Mouse (Mus musculus) regulatory T cell (primary cell): ENCODE results near the gene Ano2.

Experiments used
- in situ Hi-C: fragments of 300-600 bp; cut with MboI, MseI; formaldehyde crosslinking; loops from one replicate; pipeline ENCODE4 v1.15.1; 2025; ENCODE audit warnings: high pct_unique_total_duplicates

Ano2 gene

GRCm38 (mm10) chr6:125690057-125690703 is at the start of gene Ano2:
Gene Ano2 (plus strand): TSS chr6:125690419.
- in situ Hi-C loops: no loop called here

GRCm38 (mm10) chr6:125640486-125640885 is 49.7 kb upstream of the Ano2 start:
- in situ Hi-C loops: no loop called here

GRCm38 (mm10) chr6:125641146-125641545 is 49.1 kb upstream of the Ano2 start:
- in situ Hi-C loops: no loop called here

DNA sequence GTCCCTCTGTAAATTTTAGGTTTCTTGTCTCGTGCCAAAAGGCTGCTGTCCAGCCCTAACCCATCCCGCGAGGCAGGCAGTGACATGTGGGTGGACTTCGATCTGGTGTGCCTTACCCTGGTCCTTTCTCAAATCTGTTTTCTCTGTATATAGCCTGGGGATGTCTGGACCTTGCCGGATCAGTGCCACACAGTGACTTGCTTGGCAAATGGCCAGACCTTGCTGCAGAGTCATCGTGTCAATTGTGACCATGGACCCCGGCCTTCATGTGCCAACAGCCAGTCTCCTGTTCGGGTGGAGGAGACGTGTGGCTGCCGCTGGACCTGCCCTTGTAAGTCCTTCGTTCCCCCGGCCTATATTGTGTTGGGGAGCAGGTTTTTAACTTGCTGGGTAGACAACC is 41.3 kb upstream of the Ano2 start:
- in situ Hi-C loops: no loop called here

DNA sequence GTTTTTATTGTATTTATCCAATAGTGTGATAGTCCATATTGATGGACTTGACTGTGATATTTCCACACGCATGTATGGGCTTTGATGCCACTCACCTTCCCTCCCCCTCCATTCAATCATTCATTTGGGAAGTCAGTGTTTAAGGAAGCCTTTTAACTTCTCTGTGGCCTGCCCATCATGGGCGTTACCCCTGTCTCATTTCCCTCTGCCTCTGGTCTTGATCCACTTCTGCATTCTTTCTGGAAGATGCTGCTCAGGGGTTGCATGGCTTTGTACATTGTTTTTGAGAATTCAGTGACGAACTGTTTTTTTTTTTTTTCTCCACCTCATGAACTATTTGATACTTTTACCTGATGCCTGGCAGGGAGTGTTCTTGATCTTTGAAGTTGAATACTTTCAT is 38.9 kb upstream of the Ano2 start:
- in situ Hi-C loops: no loop called here

- in situ Hi-C loops: no loop called here
These were observed 36.8 kb upstream of the Ano2 start for GRCm38 (mm10) chr6:125653416-125653815.

GRCm38 (mm10) chr6:125656921-125657320 is 33.3 kb upstream of the Ano2 start:
- in situ Hi-C loops: no loop called here

GRCm38 (mm10) chr6:125657966-125658365 is 32.3 kb upstream of the Ano2 start:
- in situ Hi-C loops: no loop called here

GRCm38 (mm10) chr6:125661106-125661877 is 28.9 kb upstream of the Ano2 start:
- in situ Hi-C loops: no loop called here

DNA sequence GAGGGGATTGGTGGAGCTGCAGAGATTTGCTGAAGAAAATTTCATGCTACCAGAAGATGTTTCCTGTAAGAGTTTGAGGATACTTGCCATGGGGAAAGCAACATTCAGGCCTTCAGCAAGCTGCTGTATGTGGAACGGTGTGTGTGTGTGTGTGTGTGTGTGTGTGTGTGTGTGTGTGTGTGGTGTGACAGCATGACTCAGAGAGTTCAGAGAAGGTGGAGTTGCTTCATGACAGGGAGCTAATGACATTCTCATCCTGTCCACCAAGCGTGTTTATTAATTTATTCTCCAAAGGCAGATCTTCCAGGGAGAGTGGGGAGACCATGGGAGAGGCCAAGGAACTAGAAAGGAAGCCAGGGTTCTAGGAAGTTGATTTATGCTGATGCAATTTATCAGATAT is 26.3 kb upstream of the Ano2 start:
- in situ Hi-C loops: no loop called here

- in situ Hi-C loops: no loop called here
These were observed 18.4 kb upstream of the Ano2 start for GRCm38 (mm10) chr6:125671835-125672234.

GRCm38 (mm10) chr6:125678492-125678891 is 11.7 kb upstream of the Ano2 start:
- in situ Hi-C loops: no loop called here

- in situ Hi-C loops: no loop called here
These were observed 9.6 kb upstream of the Ano2 start for GRCm38 (mm10) chr6:125680613-125681012.

DNA sequence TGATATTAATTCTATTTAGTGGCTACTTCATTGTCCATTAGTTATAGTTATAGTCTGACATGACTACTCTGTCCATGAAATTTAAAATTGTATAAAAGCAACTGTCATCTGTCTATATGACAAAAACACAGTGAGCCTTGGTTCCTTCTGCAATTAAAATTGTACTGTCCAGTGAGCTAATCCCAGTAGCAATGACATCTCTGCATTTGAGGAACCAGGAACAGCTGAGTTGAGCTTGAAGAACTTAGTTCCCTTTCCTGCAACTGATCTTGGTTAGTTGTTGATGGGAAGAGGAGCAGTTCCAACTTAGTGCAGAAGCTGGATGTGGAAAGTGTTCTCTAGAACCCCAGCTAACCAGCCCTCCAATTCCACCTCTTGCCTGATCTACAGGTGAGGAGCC is 4.8 kb upstream of the Ano2 start:
- in situ Hi-C loops: no loop called here

GRCm38 (mm10) chr6:125687986-125688385 is 2.2 kb upstream of the Ano2 start:
- in situ Hi-C loops: no loop called here

DNA sequence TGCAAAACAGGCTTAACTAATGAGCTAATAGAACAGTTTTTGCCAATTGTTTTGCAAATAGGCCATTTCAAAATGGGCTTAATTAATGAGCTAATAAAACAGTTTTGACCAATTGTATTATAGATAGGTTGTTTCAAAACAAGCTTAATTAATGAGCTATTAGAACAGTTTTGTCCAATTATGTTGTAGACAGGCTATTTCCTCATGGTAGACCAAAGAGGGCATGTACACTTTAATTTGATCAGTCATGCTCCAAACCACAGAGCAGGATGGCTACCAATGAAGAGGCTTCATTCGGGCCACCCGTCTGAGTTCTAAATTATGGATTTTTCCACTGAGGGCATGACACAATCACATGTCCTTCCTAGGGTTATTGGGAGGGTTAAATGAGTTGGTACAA is 10.9 kb downstream of the Ano2 start:
- in situ Hi-C loops: no loop called here

- in situ Hi-C loops: no loop called here
These were observed 21.0 kb downstream of the Ano2 start for GRCm38 (mm10) chr6:125711261-125711660.

DNA sequence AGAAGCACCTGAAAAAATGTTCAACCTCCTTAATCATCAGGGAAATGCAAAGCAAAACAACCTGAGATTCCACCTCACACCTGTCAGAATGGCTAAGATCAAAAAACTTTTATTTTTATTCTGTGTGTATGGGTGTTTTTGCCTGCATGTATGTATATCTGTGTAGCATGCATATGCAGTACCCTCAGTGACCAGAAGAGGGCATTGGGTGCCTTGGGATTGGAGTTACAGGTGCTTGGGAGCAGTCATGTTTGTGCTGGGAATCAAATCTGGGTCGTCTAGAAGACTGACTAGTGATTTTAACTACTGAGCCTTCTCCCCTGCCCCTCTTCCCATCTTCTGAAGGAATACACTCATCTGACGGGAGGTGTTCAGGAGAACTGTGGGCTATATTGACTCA is 36.2 kb downstream of the Ano2 start:
- in situ Hi-C loops: no loop called here

DNA sequence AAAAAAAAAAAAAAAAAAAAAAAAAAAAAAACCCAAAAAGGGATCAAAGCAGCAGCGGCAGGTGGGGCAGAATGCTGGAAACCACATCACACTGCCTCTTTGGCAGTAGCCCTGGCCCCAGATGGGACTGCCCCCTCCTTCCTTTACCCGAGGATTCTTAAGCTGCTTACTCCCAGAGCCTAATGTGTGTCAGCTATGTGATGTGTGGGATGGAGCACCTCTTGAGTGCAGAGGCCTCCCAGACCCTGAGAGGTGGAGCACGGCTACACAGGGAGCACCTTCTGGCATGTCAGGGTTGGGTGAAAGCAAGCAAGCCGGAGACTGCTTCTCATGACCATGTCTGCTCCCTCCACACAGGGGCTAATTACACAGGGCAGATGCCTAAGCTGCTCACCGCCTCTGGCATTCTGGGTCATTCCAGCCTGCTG is 37.3 kb downstream of the Ano2 start:
- in situ Hi-C loops: no loop called here

- in situ Hi-C loops: no loop called here
These were observed 39.3 kb downstream of the Ano2 start for GRCm38 (mm10) chr6:125729471-125729870.

- in situ Hi-C loops: no loop called here
These were observed 39.8 kb downstream of the Ano2 start for GRCm38 (mm10) chr6:125729986-125730535.

GRCm38 (mm10) chr6:125737511-125738285 is 47.5 kb downstream of the Ano2 start:
- in situ Hi-C loops: no loop called here
